Mouse (Mus musculus) right cerebral cortex, postnatal 36 days (tissue): Measurements from ENCODE around the gene Abhd16b.

Source experiments
- DNase-seq, 2 experiments: peaks; one replicate each; pipeline ENCODE4 v3.0.0; 2022; ENCODE audit warnings: low spot score in 2 of 2, mixed read lengths in 1 of 2

Abhd16b gene

DNA sequence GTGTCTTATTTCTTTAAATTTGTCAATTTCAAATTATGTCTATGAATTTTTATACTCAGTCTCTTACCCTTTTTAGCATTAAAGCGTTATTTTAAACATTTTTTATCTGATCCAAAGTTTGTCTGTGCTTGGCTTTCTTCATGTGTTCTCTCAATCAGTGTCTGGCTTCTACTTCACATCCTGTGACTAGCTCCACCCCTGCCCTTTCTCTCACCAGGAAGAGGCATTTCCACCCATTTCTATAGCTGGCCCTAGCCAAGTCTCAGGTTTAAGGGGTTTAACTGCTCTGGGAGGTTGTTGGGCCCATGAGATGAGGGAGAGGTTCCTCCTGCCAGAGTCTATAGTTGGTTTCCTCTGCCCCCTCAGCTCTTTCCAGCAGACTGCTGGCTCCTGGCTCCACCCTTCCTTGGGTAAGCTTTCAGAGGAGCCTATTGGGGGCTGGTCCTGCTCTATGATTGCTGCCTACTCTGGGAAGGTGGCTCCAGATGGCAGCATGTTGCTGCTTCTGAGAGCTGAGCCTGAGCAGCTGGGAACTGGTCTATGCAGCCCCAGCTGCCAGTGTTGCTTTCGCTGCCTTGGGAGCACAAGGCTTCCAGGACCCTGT lies 44.5 kb downstream of the Abhd16b start:
- peak; percentile 61 to 81 for DNase-seq

- DNase-seq, result no peak
Observed at GRCm38 (mm10) chr2:181541761-181542380, 48.9 kb downstream of the Abhd16b start.
